Mouse (Mus musculus): Measurements from ENCODE around the gene Fbxl8.

Fbxl8 gene

GRCm38 (mm10) chr8:105303396-105303795, 38.9 kb downstream of the Fbxl8 start:
- no peak for DNase-seq (ENCODE audit: extremely low spot score, low read depth, low spot score)

GRCm38 (mm10) chr8:105303874-105304273, 39.4 kb downstream of the Fbxl8 start:
- no peak for DNase-seq (ENCODE audit: extremely low spot score, low read depth, low spot score)

GRCm38 (mm10) chr8:105304325-105305210, 40.1 kb downstream of the Fbxl8 start:
- DNase-seq (ENCODE audit: extremely low spot score, low read depth, low spot score) = no peak

- no peak for DNase-seq (ENCODE audit: extremely low spot score, low read depth, low spot score)
Observed at GRCm38 (mm10) chr8:105305211-105306145, 41.0 kb downstream of the Fbxl8 start, which contains the start of gene Elmo3. Gene Elmo3, plus strand, starts transcription at chr8:105305601.

GRCm38 (mm10) chr8:105306146-105306691, 41.8 kb downstream of the Fbxl8 start:
- no peak for DNase-seq (ENCODE audit: extremely low spot score, low read depth, low spot score)

- DNase-seq (ENCODE audit: extremely low spot score, low read depth, low spot score) = no peak
Observed at GRCm38 (mm10) chr8:105307670-105308069, 43.2 kb downstream of the Fbxl8 start.

- no peak for DNase-seq (ENCODE audit: extremely low spot score, low read depth, low spot score)
Observed at GRCm38 (mm10) chr8:105308428-105308827, 44.0 kb downstream of the Fbxl8 start.

GRCm38 (mm10) chr8:105309142-105309847, 44.8 kb downstream of the Fbxl8 start:
- no peak for DNase-seq (ENCODE audit: extremely low spot score, low read depth, low spot score)

- no peak for DNase-seq (ENCODE audit: extremely low spot score, low read depth, low spot score)
Observed at GRCm38 (mm10) chr8:105310118-105310517, 45.7 kb downstream of the Fbxl8 start.

- DNase-seq (ENCODE audit: extremely low spot score, low read depth, low spot score) = no peak
Observed at GRCm38 (mm10) chr8:105311718-105312117, 47.3 kb downstream of the Fbxl8 start.

- no peak for DNase-seq (ENCODE audit: extremely low spot score, low read depth, low spot score)
Observed at GRCm38 (mm10) chr8:105312891-105313481, 48.5 kb downstream of the Fbxl8 start.

GRCm38 (mm10) chr8:105313622-105314402, 49.4 kb downstream of the Fbxl8 start:
- no peak for DNase-seq (ENCODE audit: extremely low spot score, low read depth, low spot score)

GRCm38 (mm10) chr8:105315073-105315769, 50.8 kb downstream of the Fbxl8 start:
- no peak for DNase-seq (ENCODE audit: extremely low spot score, low read depth, low spot score)

GRCm38 (mm10) chr8:105317941-105318340, 53.5 kb downstream of the Fbxl8 start:
- no peak for DNase-seq (ENCODE audit: extremely low spot score, low read depth, low spot score)

GRCm38 (mm10) chr8:105318662-105319190, 54.3 kb downstream of the Fbxl8 start:
- DNase-seq (ENCODE audit: extremely low spot score, low read depth, low spot score) = no peak

Data from hindlimb bud, embryonic 11.5 days (tissue).